Mouse (Mus musculus) R1 (cell line): ENCODE measurements around the gene Dido1.

ENCODE experiments used
- DNase-seq: peaks from one replicate; pipeline ENCODE4 v3.0.0-alpha.2; 2018; ENCODE audit warnings: low read depth, low spot score

Dido1 gene

GRCm38 (mm10) chr2:180684031-180684430 lies 25.8 kb downstream of the Dido1 start:
- DNase-seq = no peak

- no peak for DNase-seq
Observed at GRCm38 (mm10) chr2:180683524-180683923, 26.3 kb downstream of the Dido1 start.

GRCm38 (mm10) chr2:180681225-180681624 lies 28.6 kb downstream of the Dido1 start:
- peak; percentile 41 for DNase-seq

- DNase-seq = peak; percentile 95
Observed at GRCm38 (mm10) chr2:180678609-180679140, 31.1 kb downstream of the Dido1 start.

- DNase-seq = no peak
Observed at GRCm38 (mm10) chr2:180676706-180677105, 33.1 kb downstream of the Dido1 start.

- DNase-seq = no peak
Observed at GRCm38 (mm10) chr2:180662008-180662407, 47.8 kb downstream of the Dido1 start.

- DNase-seq = no peak
Observed at GRCm38 (mm10) chr2:180660521-180660920, 49.3 kb downstream of the Dido1 start.

GRCm38 (mm10) chr2:180659353-180660150 lies 50.2 kb downstream of the Dido1 start:
- no peak for DNase-seq

GRCm38 (mm10) chr2:180658381-180658780 lies 51.4 kb downstream of the Dido1 start:
- DNase-seq = no peak

GRCm38 (mm10) chr2:180657394-180658013 lies 52.3 kb downstream of the Dido1 start:
- peak; percentile 89 for DNase-seq

- no peak for DNase-seq
Observed at GRCm38 (mm10) chr2:180655150-180655549, 54.6 kb downstream of the Dido1 start.

GRCm38 (mm10) chr2:180654666-180655065 lies 55.1 kb downstream of the Dido1 start:
- no peak for DNase-seq

GRCm38 (mm10) chr2:180646841-180647240 lies 63.0 kb downstream of the Dido1 start:
- DNase-seq = peak; percentile 42

GRCm38 (mm10) chr2:180643626-180644025 lies 66.2 kb downstream of the Dido1 start:
- no peak for DNase-seq

GRCm38 (mm10) chr2:180642555-180643260 lies 67.1 kb downstream of the Dido1 start, which contains the start of gene Tcfl5:
Tcfl5 (minus strand) TSS chr2:180642708.
- peak; percentile 77 for DNase-seq

- peak; percentile 70 for DNase-seq
Observed at GRCm38 (mm10) chr2:180641576-180642554, 67.9 kb downstream of the Dido1 start.

GRCm38 (mm10) chr2:180611882-180612281 lies 97.9 kb downstream of the Dido1 start:
- DNase-seq = no peak

GRCm38 (mm10) chr2:180610283-180610682 lies 99.5 kb downstream of the Dido1 start:
- DNase-seq = no peak
